Mouse (Mus musculus) testis, adult 2 months (tissue): Measurements from ENCODE around the gene Rps27rt.

ENCODE experiments used
- CTCF ChIP-seq: fragments of 200-500 bp; IDR thresholded peaks from 2 replicates; pipeline ENCODE4 v1.5.1; 2012; ENCODE audit warnings: low read depth, mild to moderate bottlenecking, inconsistent platforms, low read length, moderate library complexity; ENCODE audit not compliant: control insufficient read depth, insufficient read depth, insufficient replicate concordance
- POLR2A ChIP-seq: fragments of 200-500 bp; IDR thresholded peaks from 2 replicates; pipeline ENCODE4 v1.6.1; 2012; ENCODE audit warnings: low read depth, mild to moderate bottlenecking, inconsistent platforms, low read length, moderate library complexity; ENCODE audit not compliant: control insufficient read depth

DNA sequence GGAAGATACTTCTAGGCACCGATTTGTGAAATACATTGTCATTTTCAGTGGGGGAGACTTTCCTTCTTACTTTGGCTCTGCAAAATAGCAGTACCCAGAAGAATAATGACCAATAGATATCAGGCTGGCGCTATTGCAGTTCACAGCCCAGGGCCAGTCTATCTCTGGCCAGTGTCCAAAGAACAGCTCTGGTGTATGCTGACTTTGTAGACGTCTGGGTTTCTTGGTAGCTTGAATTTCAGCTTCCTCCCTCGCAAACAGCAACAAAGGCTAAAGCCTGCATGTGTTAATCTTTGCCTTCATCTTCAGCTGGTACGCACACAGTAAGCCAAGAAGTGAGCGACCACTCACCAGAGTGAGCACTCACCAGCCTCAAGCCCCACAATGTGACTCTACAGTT lies 25.2 kb upstream of the Rps27rt start:
- no peak for TF ChIP-seq POLR2A
- TF ChIP-seq CTCF: no peak
